Mouse (Mus musculus): ENCODE data around the gene Tmem156. TPM values are rescaled to one million over a fixed set of nuclear protein-coding genes. Genes with fewer than 3 reads are reported as not detected.

Tmem156 gene
- total and polyA plus RNA-seq, 3 experiments = 7.3 to 16.6 (median 15.8) TPM

- no peak overlapping the region for H3K9ac ChIP-seq (ENCODE audit: insufficient read depth, low read depth)
- dilution Hi-C loops (cut with MboI; ENCODE audit: extremely low pct_ligation_motif_present, extremely low pct_unique_long_range_greater_than_20kb, low sequenced_read_pairs) (no loop called here), in situ Hi-C loops (cut with MboI; ENCODE audit: low pct_ligation_motif_present, low pct_unique_long_range_greater_than_20kb, low sequenced_read_pairs) (no loop called here)
- H3K9me3 ChIP-seq (replicated peaks; ENCODE audit: low read length) = no peaks in the 10 kb centered on the region
- no peaks in the 10 kb centered on the region for H3K4me1 ChIP-seq (ENCODE audit: control insufficient read depth in 1 of 2, insufficient read depth in 2 of 2)
- no peak overlapping the region for H3K4me3 ChIP-seq (replicated peaks in 1 of 3; ENCODE audit: low read depth in 2 of 3, low read length in 2 of 3, poor library complexity in 1 of 3)
- no peak for DNase-seq (ENCODE audit: extremely low read depth)
- H3K27ac ChIP-seq (ENCODE audit: insufficient read depth, low read depth) = no peak overlapping the region
- no peak overlapping the region for H3K4me2 ChIP-seq (ENCODE audit: insufficient read depth, low read depth, poor library complexity, severe bottlenecking)
- H3K36me3 ChIP-seq (replicated peaks in 1 of 2; ENCODE audit: control insufficient read depth in 1 of 2, insufficient read depth in 1 of 2, low read length in 1 of 2) = no peaks in the 10 kb centered on the region
- no peaks in the 10 kb centered on the region for H3K27me3 ChIP-seq (replicated peaks)
- H3K79me2 ChIP-seq (replicated peaks; ENCODE audit: control insufficient read depth, extremely low read depth, insufficient read depth, poor library complexity, severe bottlenecking) = no peaks in the 10 kb centered on the region
- TF ChIP-seq TBP (conservative IDR thresholded peaks at IDR 0.05; ENCODE audit: low read depth, low read length) (no peak), BHLHE40 (IDR thresholded peaks at IDR 0.05; ENCODE audit: low read depth, low read length) (no peak), TCF12 (IDR thresholded peaks at IDR 0.05; ENCODE audit: low read depth, low read length) (no peak)
These were observed 45.3 kb downstream of the Tmem156 start for GRCm38 (mm10) chr5:65046442-65047284.

- H3K4me1 ChIP-seq (ENCODE audit: control insufficient read depth in 1 of 2, insufficient read depth in 2 of 2) = no peaks in the 10 kb centered on the region
- no peak overlapping the region for H3K4me3 ChIP-seq (replicated peaks in 1 of 3; ENCODE audit: low read depth in 2 of 3, low read length in 2 of 3, poor library complexity in 1 of 3)
- no peaks in the 10 kb centered on the region for H3K27me3 ChIP-seq (replicated peaks)
- in situ Hi-C loops (cut with MboI; ENCODE audit: low pct_ligation_motif_present, low pct_unique_long_range_greater_than_20kb, low sequenced_read_pairs) (no loop called here), dilution Hi-C loops (cut with MboI; ENCODE audit: extremely low pct_ligation_motif_present, extremely low pct_unique_long_range_greater_than_20kb, low sequenced_read_pairs) (no loop called here)
- H3K4me2 ChIP-seq (ENCODE audit: insufficient read depth, low read depth, poor library complexity, severe bottlenecking) = no peak overlapping the region
- TF ChIP-seq ZNF384 (IDR thresholded peaks at IDR 0.05; ENCODE audit: low read depth, low read length) (peak; percentile 45; the same call in 1 of the 2 replicates), MYC (IDR thresholded peaks at IDR 0.05; ENCODE audit: low read depth, low read length) (no peak)
- H3K27ac ChIP-seq (ENCODE audit: insufficient read depth, low read depth) = no peak overlapping the region
- DNase-seq (ENCODE audit: extremely low read depth) = no peak
- no peaks in the 10 kb centered on the region for H3K9me3 ChIP-seq (replicated peaks; ENCODE audit: low read length)
- no peak overlapping the region for H3K9ac ChIP-seq (ENCODE audit: insufficient read depth, low read depth)
- H3K79me2 ChIP-seq (replicated peaks; ENCODE audit: control insufficient read depth, extremely low read depth, insufficient read depth, poor library complexity, severe bottlenecking) = no peaks in the 10 kb centered on the region
- H3K36me3 ChIP-seq (replicated peaks in 1 of 2; ENCODE audit: control insufficient read depth in 1 of 2, insufficient read depth in 1 of 2, low read length in 1 of 2) = no peaks in the 10 kb centered on the region
These were observed 46.1 kb downstream of the Tmem156 start for GRCm38 (mm10) chr5:65045642-65046370.

GRCm38 (mm10) chr5:65043407-65043895 is 48.5 kb downstream of the Tmem156 start:
- in situ Hi-C loops (cut with MboI; ENCODE audit: low pct_ligation_motif_present, low pct_unique_long_range_greater_than_20kb, low sequenced_read_pairs) = no loop called here
- TF ChIP-seq MXI1 (IDR thresholded peaks at IDR 0.05; ENCODE audit: low read depth, low read length) (no peak), EP300 (IDR thresholded peaks at IDR 0.05; ENCODE audit: low read length) (no peak), E2F4 (IDR thresholded peaks at IDR 0.05; ENCODE audit: insufficient replicate concordance, low read depth, low read length) (no peak), HCFC1 (IDR thresholded peaks at IDR 0.05; ENCODE audit: low read depth, low read length) (no peak), PAX5 (IDR thresholded peaks at IDR 0.05; ENCODE audit: low read length) (no peak), RAD21 (IDR thresholded peaks at IDR 0.05; ENCODE audit: low read depth, low read length) (no peak), SIN3A (IDR thresholded peaks at IDR 0.05; ENCODE audit: low read length) (no peak), MAFK (IDR thresholded peaks at IDR 0.05; ENCODE audit: insufficient replicate concordance, low read length) (no peak), USF2 (conservative IDR thresholded peaks at IDR 0.05; ENCODE audit: low read depth, low read length) (no peak), POLR2AphosphoS2 (IDR thresholded peaks at IDR 0.05; ENCODE audit: low read depth, low read length) (no peak), BHLHE40 (IDR thresholded peaks at IDR 0.05; ENCODE audit: low read depth, low read length) (no peak), NRF1 (IDR thresholded peaks at IDR 0.05; ENCODE audit: low read depth, low read length) (no peak), ZMIZ1 (IDR thresholded peaks at IDR 0.05; ENCODE audit: low read depth, low read length) (no peak), ZNF384 (IDR thresholded peaks at IDR 0.05; ENCODE audit: low read depth, low read length) (no peak), CTCF (conservative IDR thresholded peaks at IDR 0.05 in 1 of 2, IDR thresholded peaks at IDR 0.05 in 1 of 2; ENCODE audit: low read depth in 2 of 2, low read length in 2 of 2) (no peak), MAX (IDR thresholded peaks at IDR 0.05; ENCODE audit: low read length) (no peak), JUN (IDR thresholded peaks at IDR 0.05; ENCODE audit: insufficient read depth, low read depth, low read length) (no peak)

More at GRCm38 (mm10) chr5:65043407-65043895, 48.5 kb downstream of the Tmem156 start:
- DNase-seq (ENCODE audit: extremely low read depth) = no peak
- no peaks in the 10 kb centered on the region for H3K79me2 ChIP-seq (replicated peaks; ENCODE audit: control insufficient read depth, extremely low read depth, insufficient read depth, poor library complexity, severe bottlenecking)
- H3K4me1 ChIP-seq (ENCODE audit: control insufficient read depth in 1 of 2, insufficient read depth in 2 of 2) = peaks cover 0 to 2% of the 10 kb centered on the region in 2 experiments; a peak in 1 of 4 replicates
- H3K4me2 ChIP-seq (ENCODE audit: insufficient read depth, low read depth, poor library complexity, severe bottlenecking) = no peak overlapping the region
- no peak overlapping the region for H3K4me3 ChIP-seq (replicated peaks in 1 of 3; ENCODE audit: low read depth in 2 of 3, low read length in 2 of 3, poor library complexity in 1 of 3)
- no peak overlapping the region for H3K9ac ChIP-seq (ENCODE audit: insufficient read depth, low read depth)
- no peaks in the 10 kb centered on the region for H3K27me3 ChIP-seq (replicated peaks)
- H3K36me3 ChIP-seq (replicated peaks in 1 of 2; ENCODE audit: control insufficient read depth in 1 of 2, insufficient read depth in 1 of 2, low read length in 1 of 2) = no peaks in the 10 kb centered on the region
- dilution Hi-C loops (cut with MboI; ENCODE audit: extremely low pct_ligation_motif_present, extremely low pct_unique_long_range_greater_than_20kb, low sequenced_read_pairs) = no loop called here
- H3K27ac ChIP-seq (ENCODE audit: insufficient read depth, low read depth) = no peak overlapping the region
- no peaks in the 10 kb centered on the region for H3K9me3 ChIP-seq (replicated peaks; ENCODE audit: low read length)

All from CH12.LX (cell line).